Mouse (Mus musculus): ENCODE results near the gene Wnt10b.
"Not testable (repeated sequence)": the region's sequence is repeated elsewhere in the genome, so short reads cannot be mapped to it uniquely, and the experiment has no call there.

The Wnt10b gene

DNA sequence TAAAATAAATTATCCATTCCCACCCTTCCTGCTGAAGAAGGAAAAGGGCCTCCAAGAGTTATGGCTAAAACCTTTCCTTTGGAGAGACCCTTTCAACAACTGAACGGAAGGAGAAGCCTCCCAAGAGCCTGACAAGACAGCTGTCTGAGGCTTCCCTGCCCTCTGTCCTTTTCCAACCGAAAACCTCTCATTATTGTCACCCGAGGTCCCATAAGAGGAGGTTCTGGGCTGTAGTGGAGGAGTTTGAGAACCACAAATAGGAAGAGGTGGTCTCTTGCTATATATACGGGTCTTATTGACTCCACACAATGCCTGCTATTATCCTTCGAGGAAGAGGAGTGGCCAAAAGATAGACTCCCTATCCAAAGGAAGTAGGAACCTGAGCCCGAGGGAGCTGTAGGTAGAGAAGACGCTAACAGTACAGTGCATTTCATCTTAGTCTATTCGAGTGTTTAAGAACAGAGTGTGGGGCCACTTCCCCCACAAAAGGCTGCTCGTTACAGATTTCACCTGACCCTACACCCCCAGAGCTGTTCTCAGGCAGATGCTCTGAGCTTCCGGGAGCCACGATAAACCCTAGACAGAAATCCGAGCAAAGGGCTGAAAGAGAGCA, 6.0 kb downstream of the Wnt10b start:
- no peak for DNase-seq

- DNase-seq, result no peak
Observed at GRCm38 (mm10) chr15:98768259-98768658, 9.7 kb downstream of the Wnt10b start.

DNA sequence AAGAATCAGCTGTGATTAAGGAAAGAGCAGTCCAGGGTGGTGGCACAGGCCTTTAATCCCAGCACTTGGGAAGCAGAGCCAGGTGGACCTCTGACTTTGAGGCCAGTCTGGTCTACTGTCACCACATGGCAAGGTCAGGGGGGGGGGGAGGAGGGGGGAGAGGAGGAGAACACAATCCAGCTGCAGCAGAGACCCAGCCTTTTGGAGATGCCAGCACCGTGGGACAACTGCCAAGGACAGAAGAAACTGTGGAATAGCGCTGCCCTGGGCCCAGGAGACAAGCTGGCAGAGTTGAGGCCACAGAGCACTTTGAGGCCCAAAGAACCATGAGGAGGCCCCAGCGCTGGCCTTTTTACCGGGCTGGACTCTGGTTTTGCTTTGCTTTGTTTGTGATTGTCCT, 12.0 kb downstream of the Wnt10b start:
- no peak for DNase-seq

DNA sequence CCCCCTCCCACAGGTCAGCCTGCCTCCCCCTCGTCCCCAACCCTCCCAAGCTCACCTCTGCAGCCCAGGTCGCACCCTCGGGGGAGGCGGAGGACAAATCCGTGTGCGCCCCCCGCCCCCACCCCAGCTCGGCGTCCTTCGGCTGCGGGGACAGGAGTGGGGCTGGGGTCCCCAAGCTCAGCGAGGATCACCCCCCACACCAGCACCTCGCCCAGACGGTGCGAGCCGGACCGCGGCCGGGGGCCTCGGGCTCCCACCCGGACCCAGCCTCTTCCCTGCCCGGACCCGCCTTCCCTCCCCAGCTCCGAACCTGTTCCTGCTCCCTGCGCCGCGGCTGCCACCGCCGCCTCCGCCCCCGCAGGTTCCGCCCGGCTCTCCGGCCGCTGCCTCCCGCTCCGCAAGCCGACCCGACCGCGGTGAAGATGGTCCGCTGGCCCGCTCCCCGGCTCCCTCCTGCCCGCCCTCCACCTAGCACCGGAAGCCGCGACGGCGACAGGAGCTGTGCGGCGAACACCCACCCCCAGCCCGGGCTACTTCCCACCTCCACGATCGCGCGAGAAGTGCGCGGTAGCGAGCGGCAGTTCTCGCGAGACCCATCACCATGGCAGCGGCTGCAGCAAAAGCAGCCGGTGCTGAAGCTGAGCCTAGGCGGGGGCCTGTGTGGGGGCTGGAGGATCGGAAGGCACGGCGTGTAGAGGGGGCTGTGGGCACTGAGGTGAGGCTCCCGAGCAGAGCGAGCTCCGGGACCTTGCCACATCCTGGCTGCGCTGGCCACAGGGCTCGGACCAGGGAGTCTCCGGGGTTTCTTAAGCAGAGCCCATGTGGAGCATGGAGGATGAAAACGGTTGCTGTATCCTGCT, 15.1 kb downstream of the Wnt10b start, which contains the start of gene Arf3:
TSS of gene Arf3 (minus strand) at position 545 of the 860 bp plus-strand sequence.
- peak; percentile 98 for DNase-seq

DNA sequence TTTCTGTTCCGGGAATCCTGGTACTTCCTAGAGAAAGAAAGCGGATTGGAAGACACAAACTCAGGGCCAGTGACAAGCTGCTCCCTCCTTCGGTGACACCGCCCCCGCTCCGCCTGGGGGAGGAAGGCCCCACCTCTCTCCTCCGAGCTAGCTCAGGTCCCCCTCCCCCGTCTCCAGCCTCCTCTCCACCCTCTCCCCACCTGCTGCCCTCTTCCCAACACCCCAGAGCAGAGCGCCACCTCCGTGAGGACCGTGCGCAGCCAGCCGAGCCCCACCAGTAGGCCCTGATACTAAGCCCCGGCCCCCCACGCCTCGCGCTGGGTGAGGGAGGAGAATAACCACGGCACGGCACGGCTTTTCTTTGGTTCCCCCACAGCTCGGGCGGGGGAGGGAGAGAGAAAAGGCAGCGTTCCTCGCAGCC, 15.7 kb downstream of the Wnt10b start:
- peak; percentile 87 for DNase-seq

DNA sequence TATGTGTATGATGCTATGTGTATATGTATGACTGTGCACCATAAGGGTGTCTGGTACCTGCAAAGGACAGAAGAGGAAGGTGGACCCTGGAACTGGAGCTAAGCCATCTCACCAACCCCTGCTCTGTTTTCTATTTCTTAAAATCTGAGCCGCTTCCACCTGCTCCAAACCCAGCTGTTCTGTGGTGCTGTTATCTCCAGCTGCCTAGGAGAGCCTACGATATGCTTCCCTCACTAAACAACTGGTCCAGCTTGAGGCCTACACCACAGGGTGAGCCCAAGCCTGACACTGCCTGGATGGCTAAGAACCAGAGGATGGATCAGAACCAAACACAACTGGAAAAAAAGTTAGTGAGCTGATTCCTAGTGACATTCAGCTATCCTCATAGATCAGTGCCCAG, 23.8 kb downstream of the Wnt10b start:
- no peak for DNase-seq

- DNase-seq, result no peak
Observed at GRCm38 (mm10) chr15:98753021-98753423, 24.9 kb downstream of the Wnt10b start.

DNA sequence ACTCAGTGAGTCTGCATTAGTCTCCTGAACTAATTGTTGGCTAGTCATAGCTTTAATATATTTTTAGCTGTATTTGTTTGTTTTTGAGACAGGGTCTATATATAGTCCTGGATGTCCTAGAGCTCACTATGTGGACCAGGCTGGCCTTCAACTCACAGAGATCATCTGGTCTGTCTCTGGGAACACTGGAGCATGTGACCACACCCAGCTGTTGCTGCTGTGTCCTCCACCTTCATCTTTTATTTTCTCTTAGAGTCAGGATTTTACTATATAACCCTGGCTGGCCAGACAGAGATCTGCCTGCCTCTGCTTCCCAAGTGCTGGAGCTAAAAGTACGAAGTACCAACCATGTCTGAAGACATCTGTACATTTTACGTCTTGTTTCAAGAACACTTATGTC, 28.9 kb downstream of the Wnt10b start:
- DNase-seq, result no peak

GRCm38 (mm10) chr15:98747296-98747695, 30.7 kb downstream of the Wnt10b start:
- DNase-seq, result no peak

GRCm38 (mm10) chr15:98746344-98746965, 31.5 kb downstream of the Wnt10b start:
- no peak for DNase-seq

DNA sequence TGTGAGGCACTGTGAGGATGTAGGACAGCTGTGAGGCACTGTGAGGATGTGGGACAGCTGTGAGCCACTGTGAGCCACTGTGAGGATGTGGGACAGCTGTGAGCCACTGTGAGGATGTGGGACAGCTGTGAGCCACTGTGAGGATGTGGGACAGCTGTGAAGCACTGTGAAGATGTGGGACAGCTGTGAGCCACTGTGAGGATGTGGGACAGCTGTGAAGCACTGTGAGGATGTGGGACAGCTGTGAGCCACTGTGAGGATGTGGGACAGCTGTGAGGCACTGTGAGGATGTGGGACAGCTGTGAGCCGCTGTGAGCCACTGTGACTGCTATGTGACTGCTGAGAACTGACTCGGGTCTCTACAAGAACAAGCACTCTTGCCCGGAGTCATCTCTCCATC, 34.1 kb downstream of the Wnt10b start:
- not testable (repeated sequence) for DNase-seq

GRCm38 (mm10) chr15:98742766-98743428, 35.1 kb downstream of the Wnt10b start:
- DNase-seq, result no peak

DNA sequence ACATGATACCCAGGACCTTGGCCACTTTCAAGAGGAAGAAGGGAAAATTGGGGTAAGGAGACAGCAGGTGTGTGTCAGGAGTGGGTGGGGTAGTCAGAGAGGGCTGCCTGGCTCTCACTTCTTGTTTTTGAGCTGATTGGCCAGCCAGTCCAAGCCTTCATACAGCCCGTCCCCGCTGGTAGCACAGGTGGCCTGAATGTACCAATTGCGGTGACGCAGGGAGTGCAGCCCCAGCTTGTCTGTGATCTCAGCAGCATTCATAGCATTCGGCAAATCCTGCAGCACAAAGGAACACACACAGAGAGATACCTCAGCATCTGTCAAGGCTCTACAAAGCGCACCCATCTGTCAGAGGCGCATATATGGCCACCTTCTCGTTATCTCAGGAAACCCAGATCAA, 37.7 kb downstream of the Wnt10b start:
- no peak for DNase-seq

GRCm38 (mm10) chr15:98738796-98739195, 39.2 kb downstream of the Wnt10b start:
- DNase-seq, result no peak

DNA sequence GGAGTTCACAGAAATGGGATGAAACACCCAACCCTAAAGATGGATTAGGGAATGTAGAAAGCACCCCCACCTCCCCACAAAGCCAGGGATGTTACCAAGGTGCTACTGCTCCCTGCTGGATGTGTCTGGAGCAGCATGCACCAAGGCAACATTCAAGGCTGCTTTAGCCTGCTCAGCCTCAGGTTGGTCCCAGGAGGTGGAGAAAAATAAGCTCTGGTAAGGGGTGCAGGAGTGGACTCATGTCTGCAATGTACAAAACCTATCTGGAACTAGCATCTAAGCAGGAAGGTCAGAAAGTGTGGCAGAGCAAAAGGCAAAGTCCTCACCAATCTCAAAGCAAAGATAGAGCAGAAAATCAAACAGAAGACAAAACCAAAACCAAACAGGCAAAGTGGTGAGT, 40.1 kb downstream of the Wnt10b start:
- DNase-seq, result no peak

- no peak for DNase-seq
Observed at GRCm38 (mm10) chr15:98736521-98736920, 41.4 kb downstream of the Wnt10b start.

DNA sequence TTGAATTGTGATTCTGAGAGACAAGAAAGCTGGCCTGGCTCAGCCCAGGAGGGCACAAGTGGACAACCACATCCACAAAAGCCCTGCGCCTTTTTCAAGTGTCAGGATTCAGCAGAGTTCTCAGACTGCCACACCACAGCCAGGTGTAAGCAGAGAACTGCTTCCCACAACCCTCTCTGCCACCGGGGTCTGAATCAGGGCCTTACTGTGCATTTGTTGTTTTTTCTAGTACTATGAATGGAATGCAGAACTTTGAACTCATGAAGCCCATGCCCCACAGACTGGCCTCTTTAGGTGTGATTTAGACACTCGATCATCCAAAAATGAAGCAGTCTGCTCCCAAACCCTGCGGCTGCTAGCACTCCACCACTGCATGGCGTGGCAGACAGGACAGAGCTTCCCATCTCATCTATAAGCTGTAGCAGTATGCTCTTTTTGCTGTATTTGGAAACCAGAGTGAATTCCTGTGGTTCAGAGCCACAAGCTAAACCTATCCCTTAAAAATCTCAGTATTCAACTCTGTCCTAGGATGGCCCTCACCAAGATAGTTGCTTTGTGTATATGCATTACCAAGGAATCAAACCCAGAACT, 43.9 kb downstream of the Wnt10b start:
- DNase-seq, result no peak

GRCm38 (mm10) chr15:98733370-98733769, 44.6 kb downstream of the Wnt10b start:
- DNase-seq, result no peak

DNA sequence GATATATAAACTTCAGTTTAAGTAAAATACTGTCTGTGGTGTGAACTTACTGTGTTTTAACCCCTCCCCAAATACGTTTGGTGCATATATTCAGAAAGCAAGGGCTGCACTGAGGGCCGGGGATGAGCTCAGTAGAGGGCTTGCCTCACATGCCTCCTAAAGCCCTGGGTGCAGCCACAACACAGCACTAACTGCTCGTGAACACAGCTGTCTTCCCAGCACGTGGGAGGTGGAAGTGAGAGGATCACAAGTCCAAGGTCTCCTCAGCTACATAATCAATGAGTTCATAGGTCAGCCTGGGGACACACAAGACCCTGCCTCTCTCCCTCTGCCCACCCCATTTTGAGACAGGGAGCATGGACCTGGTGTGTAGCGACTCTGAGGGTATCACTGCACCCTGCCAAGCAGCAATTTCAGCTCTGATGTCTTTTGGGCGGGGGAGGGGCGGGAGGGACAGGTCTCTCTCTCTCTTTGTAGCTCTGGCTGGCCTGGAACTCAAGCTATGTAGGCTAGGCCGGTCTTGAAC, 45.9 kb downstream of the Wnt10b start:
- DNase-seq, result no peak

DNA sequence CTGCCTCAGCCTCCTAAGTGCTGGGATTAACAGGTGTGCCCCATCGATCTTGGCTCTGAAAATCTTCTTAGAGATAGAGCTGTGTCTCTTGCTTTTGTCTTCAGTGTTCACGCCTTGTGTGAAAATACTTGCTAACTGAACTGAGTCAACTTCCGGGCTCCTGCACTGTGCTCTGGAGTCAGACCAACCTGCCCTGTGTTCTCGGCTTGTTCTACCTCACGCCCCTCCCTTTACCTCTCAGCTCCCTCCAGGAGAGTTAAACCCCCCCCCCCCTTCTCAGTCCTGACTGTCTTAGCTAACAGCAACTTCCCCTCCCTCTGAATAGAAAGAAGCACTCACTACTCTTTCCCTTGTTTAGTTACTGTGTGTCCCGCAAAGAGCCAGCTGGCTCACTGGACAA, 47.2 kb downstream of the Wnt10b start:
- DNase-seq, result no peak

- no peak for DNase-seq
Observed at GRCm38 (mm10) chr15:98729791-98730545, 48.0 kb downstream of the Wnt10b start.

GRCm38 (mm10) chr15:98728366-98728765, 49.6 kb downstream of the Wnt10b start:
- DNase-seq, result no peak

All from embryo, embryonic 11 days (tissue).